Mouse (Mus musculus) kidney, embryonic 15.5 days (tissue): ENCODE measurements around the gene Nxf7. TPM values are rescaled to one million over a fixed set of nuclear protein-coding genes. Genes with fewer than 3 reads are reported as not detected.
"Not testable (repeated sequence)": the region's sequence is repeated elsewhere in the genome, so short reads cannot be mapped to it uniquely, and the experiment has no call there.

Source experiments
- ATAC-seq: fragments of 200-750 bp; cut with Nextera tagmentation; replicated peaks from 2 replicates; pipeline ENCODE4 v1.8.0; 2017; ENCODE audit warnings: moderate TSS enrichment; ENCODE audit not compliant: low FRiP score
- H3K27ac ChIP-seq: fragments of 300-500 bp; sonication (generic); 2 replicates; pipeline ENCODE4 v1.5.1; 2015; ENCODE audit warnings: mild to moderate bottlenecking, inconsistent platforms
- H3K27me3 ChIP-seq: fragments of 300-500 bp; sonication (generic); 2 replicates; pipeline ENCODE4 v1.6.1; 2015; ENCODE audit warnings: inconsistent platforms
- H3K36me3 ChIP-seq: fragments of 300-500 bp; sonication (generic); 2 replicates; pipeline ENCODE4 v1.6.1; 2015; ENCODE audit warnings: inconsistent platforms
- H3K4me1 ChIP-seq: fragments of 300-500 bp; sonication (generic); 2 replicates; pipeline ENCODE4 v1.6.1; 2015; ENCODE audit warnings: inconsistent platforms
- H3K4me2 ChIP-seq: fragments of 300-500 bp; sonication (generic); 2 replicates; pipeline ENCODE4 v1.6.1; 2015; ENCODE audit warnings: moderate library complexity, mild to moderate bottlenecking, inconsistent platforms
- H3K4me3 ChIP-seq: fragments of 300-500 bp; sonication (generic); replicated peaks from 2 replicates; pipeline ENCODE4 v1.5.1; 2015; ENCODE audit warnings: mild to moderate bottlenecking, inconsistent platforms
- H3K9ac ChIP-seq: fragments of 300-500 bp; sonication (generic); 2 replicates; pipeline ENCODE4 v1.6.1; 2015; ENCODE audit warnings: mild to moderate bottlenecking, inconsistent platforms
- H3K9me3 ChIP-seq: fragments of 300-500 bp; sonication (generic); replicated peaks from 2 replicates; pipeline ENCODE4 v1.6.1; 2016; ENCODE audit warnings: inconsistent platforms
- WGBS: fragments of 180-500 bp; shearing (Covaris S2); methylation state at CpG from one replicate; pipeline ENCODE4 v1.1.7; 2015; ENCODE audit warnings: mixed read lengths; 5-methylcytosine and 5-hydroxymethylcytosine counted together
- polyA plus RNA-seq: library from polyadenylated mRNA; unstranded; fragments of >200 nt; fragmentation: Nextera tagmentation; extraction: Ambion mirVana; gene quantifications from 2 replicates; pipeline ENCODE4 v1.2.1, GENCODE M21; 2015

Nxf7 gene
- polyA plus RNA-seq = not detected in 2 replicates

DNA sequence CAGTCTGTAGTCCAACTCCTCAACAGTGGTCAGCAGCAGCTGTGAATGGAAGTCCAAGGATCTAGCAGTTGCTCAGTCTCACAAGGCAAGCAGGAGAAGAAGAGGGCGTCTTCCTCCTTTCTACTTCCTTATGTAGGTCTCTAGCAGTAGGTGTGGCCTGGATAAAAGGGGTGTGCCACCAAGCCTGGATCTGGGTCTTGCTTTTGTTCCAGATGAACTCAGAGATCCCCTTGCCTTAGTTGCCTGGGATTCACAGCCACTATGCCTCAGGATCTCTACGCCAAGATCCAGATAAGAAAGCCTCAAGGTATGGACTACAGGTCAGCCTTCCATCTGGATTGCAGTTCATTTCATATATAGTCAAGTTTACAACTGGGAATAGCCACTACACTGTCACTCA, at the start of gene Nxf7:
Gene Nxf7, minus strand, starts transcription at position 101 of the 400 bp plus-strand sequence.
- no peak within 1 kb of the TSS for H3K9ac ChIP-seq
- WGBS = 81% methylated on average over 2 of the region's 2 CpGs
- no peaks in the 10 kb centered on the region for H3K4me1 ChIP-seq
- H3K36me3 ChIP-seq = no peaks in the 10 kb centered on the region
- H3K27me3 ChIP-seq = no peaks in the 10 kb centered on the region
- no peak within 1 kb of the TSS for H3K4me2 ChIP-seq
- no peak within 1 kb of the TSS for H3K27ac ChIP-seq
- peaks cover 6% of the 10 kb centered on the region; the same call in 1 of the 2 replicates for H3K9me3 ChIP-seq
- no peak for ATAC-seq
- no peak within 1 kb of the TSS for H3K4me3 ChIP-seq

DNA sequence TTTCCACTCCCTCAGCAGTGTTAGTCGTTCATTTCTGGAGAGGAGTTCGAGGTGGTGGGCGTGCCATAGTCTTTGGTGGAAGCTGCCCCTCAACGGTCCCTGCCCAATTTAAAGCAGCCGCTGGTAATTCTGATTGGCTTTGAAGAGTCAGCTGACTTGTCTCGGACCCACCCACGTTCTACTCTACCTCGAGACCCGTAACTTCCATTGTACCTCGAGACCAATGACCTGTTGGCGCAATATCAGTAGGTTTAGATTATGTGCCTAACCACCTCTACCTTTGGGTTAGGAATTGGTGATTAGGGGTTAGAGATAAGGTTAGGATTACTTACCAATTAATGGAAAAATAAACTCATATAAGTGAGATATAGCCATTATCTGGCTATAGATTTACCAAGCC, 29.0 kb upstream of the Nxf7 start, which contains the start of gene Prame:
Gene Prame, minus strand, starts transcription at position 101 of the 400 bp plus-strand sequence.
- H3K9me3 ChIP-seq = no peaks in the 10 kb centered on the region
- no peak within 1 kb of the TSS for H3K9ac ChIP-seq
- 82% methylated on average over 11 of the region's 11 CpGs for WGBS
- no peak for ATAC-seq
- H3K27ac ChIP-seq = no peak within 1 kb of the TSS
- H3K27me3 ChIP-seq = peaks cover 3% of the 10 kb centered on the region; the same call in 1 of the 2 replicates
- no peaks in the 10 kb centered on the region for H3K4me1 ChIP-seq
- H3K36me3 ChIP-seq = no peaks in the 10 kb centered on the region
- H3K4me2 ChIP-seq = no peak within 1 kb of the TSS
- no peak within 1 kb of the TSS for H3K4me3 ChIP-seq

DNA sequence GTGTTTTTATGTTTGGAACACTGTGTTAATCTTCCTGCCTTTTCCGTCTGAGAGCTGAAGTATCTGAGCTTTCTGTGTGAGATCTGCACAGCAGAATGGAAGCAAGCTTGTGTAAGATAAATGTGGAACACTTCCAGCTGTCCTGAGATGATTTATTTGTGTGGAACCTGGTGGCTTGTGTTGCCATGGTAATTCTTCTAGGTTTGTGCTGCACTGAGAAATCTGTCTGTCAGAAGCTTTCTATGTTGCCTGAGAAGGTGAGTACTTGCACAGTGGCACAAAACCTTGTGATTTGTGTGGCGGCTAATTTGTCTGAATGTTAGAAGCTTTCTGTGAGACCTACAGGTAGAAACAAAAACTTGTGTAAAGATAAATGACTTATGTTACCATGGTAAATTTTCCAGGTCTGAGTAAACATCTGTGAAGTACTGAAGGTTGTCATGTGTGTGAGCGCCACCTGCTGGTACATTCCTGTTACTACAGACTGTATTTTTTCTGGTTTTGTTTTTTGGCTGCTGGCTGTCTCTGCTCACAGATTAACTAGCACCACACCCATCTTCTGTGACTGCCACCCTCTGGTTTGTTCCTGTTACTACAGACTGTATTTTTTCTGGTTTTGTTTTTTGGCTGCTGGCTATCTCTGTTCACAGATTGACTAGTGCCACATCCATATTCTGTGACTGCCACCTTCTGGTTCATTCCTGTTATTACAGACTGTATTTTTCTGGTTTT, 2.9 kb upstream of the Nxf7 start:
- ATAC-seq, H3K27me3 ChIP-seq, H3K27ac ChIP-seq, H3K9me3 ChIP-seq, H3K36me3 ChIP-seq, H3K4me3 ChIP-seq, H3K4me2 ChIP-seq, H3K4me1 ChIP-seq, H3K9ac ChIP-seq: not testable (repeated sequence)
- 62% methylated on average over 3 of the region's 3 CpGs for WGBS

DNA sequence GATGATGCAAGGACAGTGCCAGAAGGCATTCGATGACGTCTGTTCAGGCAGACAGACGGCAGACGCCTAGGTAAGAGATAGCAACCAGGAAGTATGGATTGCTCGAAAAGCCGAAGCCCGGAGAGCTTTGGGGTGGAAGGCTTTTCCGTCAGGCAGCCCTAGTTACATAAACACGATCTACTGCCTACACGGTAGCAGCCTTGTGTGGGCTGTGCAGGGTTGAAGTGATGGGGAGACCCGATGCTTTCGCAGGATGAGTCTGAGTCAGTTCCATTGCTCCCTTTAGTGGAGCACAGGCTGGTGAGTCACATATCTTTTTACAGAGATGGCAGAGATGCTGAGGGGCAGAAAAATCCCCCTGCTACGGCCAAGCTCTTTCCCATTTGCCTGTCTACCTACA, 481 bp downstream of the Nxf7 start:
- WGBS = 81% methylated on average over 13 of the region's 13 CpGs
- Histone ChIP-seq H3K4me2 (no peak overlapping the region), H3K27me3 (no peaks in the 10 kb centered on the region), H3K36me3 (no peaks in the 10 kb centered on the region), H3K4me3 (no peak overlapping the region), H3K9me3 (peaks cover 6% of the 10 kb centered on the region; the same call in 1 of the 2 replicates), H3K9ac (no peak overlapping the region), H3K4me1 (no peaks in the 10 kb centered on the region), H3K27ac (no peak overlapping the region)
- ATAC-seq = no peak

DNA sequence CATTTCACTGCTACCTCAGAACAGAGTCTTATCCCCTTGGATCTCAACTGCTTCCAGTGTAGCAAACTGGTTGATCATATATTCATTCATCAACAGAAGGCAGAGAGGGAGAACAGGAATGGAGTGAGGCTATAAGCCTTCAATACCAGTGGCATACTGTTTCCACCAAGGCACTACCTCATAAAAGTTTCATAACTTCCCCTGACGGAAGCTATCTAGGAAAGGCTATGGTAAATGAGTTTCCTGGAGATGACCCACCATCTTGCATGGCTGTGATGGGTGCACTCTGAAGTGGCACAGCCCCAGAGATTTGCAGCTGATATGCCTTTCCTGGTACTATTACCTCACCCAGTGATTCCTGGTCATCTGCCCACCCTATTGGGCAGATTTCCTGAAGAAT, 22.2 kb downstream of the Nxf7 start:
- Histone ChIP-seq H3K27me3 (peaks cover 21% of the 10 kb centered on the region; the same call in 1 of the 2 replicates), H3K36me3 (no peaks in the 10 kb centered on the region), H3K4me2 (no peak overlapping the region), H3K9ac (no peak overlapping the region), H3K27ac (no peak overlapping the region), H3K4me3 (no peak overlapping the region), H3K4me1 (no peaks in the 10 kb centered on the region), H3K9me3 (no peaks in the 10 kb centered on the region)
- no peak for ATAC-seq
- WGBS = 83% methylated on average over 1 of the region's 1 CpGs

DNA sequence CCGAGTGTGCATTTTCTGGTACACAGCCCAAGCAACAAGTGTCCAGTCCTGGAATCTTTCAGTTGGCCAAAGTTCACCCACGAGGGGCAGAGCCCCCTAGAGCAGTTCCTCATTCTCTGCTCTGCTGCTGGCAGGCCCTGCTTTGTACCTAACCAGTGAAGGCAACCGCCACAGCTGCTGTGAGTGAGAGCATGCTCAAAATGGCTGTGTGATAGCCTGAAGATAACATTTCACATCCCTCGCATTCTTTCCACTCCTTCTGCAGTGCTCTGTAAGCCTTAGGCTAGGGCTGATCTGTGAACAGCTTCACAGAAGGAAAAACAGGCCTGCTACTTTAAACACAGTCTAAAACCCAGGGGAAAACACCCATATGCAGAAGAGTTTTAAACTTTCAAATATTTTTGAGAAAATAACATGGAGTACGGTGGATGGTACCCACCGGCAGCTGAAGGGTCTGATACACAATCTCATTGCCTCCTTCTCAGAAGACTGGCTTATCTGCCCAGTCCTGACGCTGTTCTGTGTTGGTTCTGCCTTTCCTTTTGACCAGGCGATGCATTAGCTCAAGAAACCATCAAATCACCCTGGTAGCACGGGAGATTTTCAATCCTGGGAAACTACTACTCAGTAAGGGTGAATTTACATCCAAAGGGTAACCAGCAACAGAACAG, 23.5 kb downstream of the Nxf7 start:
- not testable (repeated sequence) for H3K4me1 ChIP-seq, H3K9me3 ChIP-seq, H3K27ac ChIP-seq, H3K9ac ChIP-seq, H3K4me3 ChIP-seq, H3K36me3 ChIP-seq, H3K4me2 ChIP-seq
- H3K27me3 ChIP-seq = peaks cover 20% of the 10 kb centered on the region; the same call in 1 of the 2 replicates
- 63% methylated on average over 9 of the region's 9 CpGs for WGBS
- peak; percentile 60 for ATAC-seq

DNA sequence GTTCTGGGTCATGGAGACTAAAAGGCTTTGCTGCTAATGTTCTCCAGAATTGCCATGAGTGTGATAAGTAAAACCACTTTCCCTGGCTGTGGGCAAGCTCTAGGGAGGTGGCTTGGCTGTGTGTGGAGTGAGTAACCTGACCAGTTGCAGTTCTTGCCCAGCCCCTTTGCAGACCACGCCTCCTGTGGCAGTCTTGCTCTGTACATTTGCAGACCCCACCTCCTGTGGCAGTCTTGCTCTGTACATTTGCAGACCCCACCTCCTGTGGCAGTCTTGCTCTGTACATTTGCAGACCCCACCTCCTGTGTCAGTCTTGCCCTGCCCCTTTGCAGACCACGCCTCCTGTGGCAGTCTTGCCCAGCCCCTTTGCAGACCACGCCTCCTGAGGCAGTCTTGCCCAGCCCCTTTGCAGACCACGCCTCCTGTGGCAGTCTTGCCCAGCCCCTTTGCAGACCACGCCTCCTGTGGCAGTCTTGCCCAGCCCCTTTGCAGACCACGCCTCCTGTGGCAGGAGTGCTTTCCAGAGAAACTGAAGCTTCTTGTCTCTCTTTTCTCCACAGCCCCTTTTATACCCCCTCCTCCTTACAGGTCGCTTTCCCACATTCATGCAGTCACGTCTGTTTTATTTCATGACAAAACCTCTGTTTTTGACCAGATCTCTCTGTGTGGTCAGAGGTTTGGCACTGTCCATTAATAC, 24.2 kb downstream of the Nxf7 start:
- H3K4me1 ChIP-seq, H3K36me3 ChIP-seq, H3K9me3 ChIP-seq, H3K4me3 ChIP-seq, H3K9ac ChIP-seq, H3K4me2 ChIP-seq: not testable (repeated sequence)
- 0 out of 2 replicates have a peak overlapping the region, but pooled peaks have one; percentile 18 for H3K27ac ChIP-seq
- peaks cover 20% of the 10 kb centered on the region; the same call in 1 of the 2 replicates for H3K27me3 ChIP-seq
- WGBS = 30% methylated on average over 8 of the region's 8 CpGs
- ATAC-seq = peak; percentile 87

DNA sequence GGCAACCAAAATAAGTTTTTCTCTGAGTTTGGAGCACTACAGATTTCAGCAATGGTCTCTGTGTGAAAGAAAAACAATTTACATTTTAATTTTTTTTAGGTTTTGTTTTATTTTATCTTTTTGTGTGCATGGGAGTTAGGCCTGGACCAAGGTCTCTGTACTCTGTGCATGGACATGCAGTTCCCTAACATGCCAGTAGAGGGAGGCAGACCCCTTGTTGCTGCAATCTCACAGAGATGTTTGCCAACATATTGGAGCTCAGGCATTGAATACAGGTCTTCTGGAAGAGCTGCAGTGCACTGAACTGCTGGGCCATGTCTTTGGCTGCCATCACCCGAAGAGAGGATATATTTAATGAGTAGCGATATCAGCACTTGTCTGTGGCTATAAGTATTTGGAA, 29.1 kb downstream of the Nxf7 start:
- not testable (repeated sequence) for H3K27ac ChIP-seq, H3K4me3 ChIP-seq, H3K36me3 ChIP-seq, H3K27me3 ChIP-seq, H3K9ac ChIP-seq, H3K4me2 ChIP-seq, H3K4me1 ChIP-seq, H3K9me3 ChIP-seq
- ATAC-seq = peak; percentile 77; the same call in 1 of the 2 replicates
- 0% methylated on average over 1 of the region's 2 CpGs for WGBS

DNA sequence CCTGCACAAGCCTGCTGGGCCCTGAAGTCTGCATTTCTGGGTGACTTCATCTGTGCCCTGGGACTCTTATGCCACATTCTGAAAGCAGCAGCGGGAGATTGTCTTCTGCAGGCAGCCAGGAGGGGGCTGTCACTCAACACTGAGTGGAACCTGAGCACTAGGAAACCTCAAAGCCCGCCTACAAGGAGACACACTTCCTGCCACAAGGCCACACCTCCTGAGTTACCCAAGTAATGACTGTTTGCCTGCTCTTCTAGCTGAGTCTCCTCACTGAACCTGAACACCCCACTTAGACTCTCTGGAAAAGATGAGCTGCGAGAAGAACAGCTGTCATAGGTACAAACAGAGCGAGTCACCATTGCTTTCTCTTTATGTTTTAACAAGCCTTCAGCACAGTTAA, 33.6 kb downstream of the Nxf7 start:
- not testable (repeated sequence) for H3K36me3 ChIP-seq, H3K4me1 ChIP-seq, H3K27me3 ChIP-seq, H3K4me3 ChIP-seq, H3K4me2 ChIP-seq, H3K9me3 ChIP-seq, H3K27ac ChIP-seq, ATAC-seq, H3K9ac ChIP-seq
- WGBS = 60% methylated on average over 4 of the region's 4 CpGs

DNA sequence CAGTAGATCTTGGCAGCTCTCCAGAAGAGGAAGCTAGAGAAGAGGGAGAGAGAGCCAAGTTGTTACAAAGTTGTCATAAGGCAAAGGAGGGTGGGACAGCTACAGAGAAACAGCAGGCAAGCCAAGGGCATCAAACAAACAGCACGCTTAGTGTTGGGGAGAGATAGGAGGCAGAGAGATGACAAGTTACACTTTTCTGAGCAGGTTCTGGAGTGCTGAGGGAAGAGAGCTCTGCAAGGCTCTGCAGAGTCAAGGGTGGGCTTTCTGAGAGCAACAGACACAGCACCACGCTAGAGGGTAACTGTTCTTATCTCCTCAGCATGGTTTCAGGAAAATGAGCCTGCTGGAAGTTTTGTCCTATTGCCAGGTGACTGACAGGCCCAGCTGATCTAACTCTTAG, 35.7 kb downstream of the Nxf7 start:
- Histone ChIP-seq H3K4me2 (no peak overlapping the region), H3K9me3 (no peaks in the 10 kb centered on the region), H3K4me1 (no peaks in the 10 kb centered on the region), H3K36me3 (no peaks in the 10 kb centered on the region), H3K27ac (no peak overlapping the region), H3K9ac (no peak overlapping the region), H3K27me3 (no peaks in the 10 kb centered on the region), H3K4me3 (no peak overlapping the region)
- 46% methylated on average over 2 of the region's 2 CpGs for WGBS
- ATAC-seq = no peak

DNA sequence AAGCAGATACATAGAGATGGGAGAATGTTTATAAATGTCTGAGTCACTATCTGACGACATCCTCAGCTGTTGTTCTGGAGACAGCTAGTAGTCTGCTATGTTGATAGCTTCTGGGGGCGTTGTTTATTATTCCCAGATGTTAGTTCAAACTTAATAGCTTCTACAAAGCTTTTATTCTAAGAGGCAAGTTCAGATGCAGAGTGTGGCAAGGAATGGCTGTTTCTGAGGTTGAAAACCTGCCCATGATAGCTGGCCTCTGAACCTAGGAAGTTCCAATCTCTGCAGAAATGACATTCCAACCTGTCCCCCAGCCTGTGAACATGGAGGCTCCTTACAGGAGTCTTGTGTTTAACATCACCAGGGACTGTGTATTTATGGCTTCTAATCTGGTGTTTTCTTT, 36.9 kb downstream of the Nxf7 start:
- not testable (repeated sequence) for ATAC-seq

DNA sequence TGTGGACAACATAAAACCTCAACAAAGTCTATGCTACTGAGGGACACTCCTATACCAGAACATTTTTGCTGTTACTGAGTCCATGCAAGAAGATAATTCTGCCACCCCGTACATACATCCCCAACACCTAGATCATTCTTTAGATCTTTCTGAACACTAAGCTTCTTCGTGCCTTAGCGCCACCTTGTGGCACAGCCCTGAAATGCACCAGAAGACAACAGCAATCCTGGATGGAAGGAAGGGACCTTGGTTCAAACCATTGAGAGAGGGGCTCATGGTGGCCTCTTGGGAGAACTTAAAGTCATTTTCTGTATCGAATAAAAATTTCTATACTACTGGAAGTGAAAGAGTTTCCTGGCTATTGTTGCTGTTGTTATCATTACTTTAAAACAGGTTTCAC, 37.6 kb downstream of the Nxf7 start:
- 24% methylated on average over 4 of the region's 4 CpGs for WGBS
- H3K9me3 ChIP-seq, H3K27me3 ChIP-seq, H3K4me1 ChIP-seq, H3K27ac ChIP-seq, H3K9ac ChIP-seq, H3K36me3 ChIP-seq, H3K4me3 ChIP-seq, ATAC-seq, H3K4me2 ChIP-seq: not testable (repeated sequence)

More for the DNA sequence above, 36.9 kb downstream of the Nxf7 start:
- not testable (repeated sequence) for H3K36me3 ChIP-seq, H3K27me3 ChIP-seq, H3K4me3 ChIP-seq, H3K4me2 ChIP-seq, H3K9ac ChIP-seq, H3K4me1 ChIP-seq, H3K9me3 ChIP-seq, H3K27ac ChIP-seq
- WGBS = 26% methylated on average over 2 of the region's 2 CpGs
